17 mouse cellular contexts compared by ENCODE assay signal in genomic region chr9:50479476-50479875, GRCm38 (mm10). TPM values are rescaled to one million over a fixed set of nuclear protein-coding genes. Genes with fewer than 3 reads are reported as not detected.
DNase-seq lines count a peak whose midpoint lies in the region; ATAC-seq and TF ChIP-seq lines count a peak whose summit lies in the region.
"Had no signal": no experiment of that assay in that cellular context is flagged by ENCODE, and none has a peak within 500 bp of the region (broad histone marks: within the 10 kb centered on the region; RNA-seq: fewer than 3 reads in every experiment).

No protein-coding gene starts in this region.

- no peak for TF ChIP-seq POLR2A in bone marrow, adult 2 months (IDR thresholded peaks at IDR 0.05; ENCODE audit: borderline replicate concordance, control insufficient read depth, low read depth, low read length)

- no peak for TF ChIP-seq EP300 in liver, postnatal 0 days (IDR thresholded peaks at IDR 0.05; ENCODE audit: low read depth)

- ATAC-seq in heart, embryonic 15.5 days (replicated peaks; ENCODE audit: insufficient number of reproducible peaks, insufficient read depth, low FRiP score, low read depth) = no peak
- ATAC-seq in liver, postnatal 0 days = no peak
- no peak for ATAC-seq in cerebellum, adult (ENCODE audit: insufficient number of reproducible peaks, low FRiP score, low TSS enrichment)
- ATAC-seq: hindbrain, postnatal 0 days; midbrain, embryonic 13.5 days had no signal

- H3K36me3 ChIP-seq in heart, embryonic 15.5 days = no peaks in the 10 kb centered on the region
- no peaks in the 10 kb centered on the region for H3K36me3 ChIP-seq in liver, postnatal 0 days (replicated peaks; ENCODE audit: insufficient read depth, low read length)
- H3K36me3 ChIP-seq: limb, embryonic 15.5 days; midbrain, embryonic 13.5 days had no signal

- intact Hi-C loops in heart, postnatal 10 days (cut with DNase I) = no loop called here

- 32% methylated on average over 8 of the region's 8 CpGs for WGBS in heart, embryonic 15.5 days
- 17% methylated on average over 8 of the region's 8 CpGs for WGBS in bone marrow, adult 2 months
- WGBS in liver, postnatal 0 days (ENCODE audit: insufficient replicate concordance) = 26% methylated on average over 8 of the region's 8 CpGs

- H3K4me3 ChIP-seq in heart, embryonic 15.5 days = no peak overlapping the region
- H3K4me3 ChIP-seq in bone marrow, adult 2 months (replicated peaks; ENCODE audit: control insufficient read depth, low read depth, low read length) = peak overlapping the region; percentile 22
- no peak overlapping the region; the same call in 1 of the 2 replicates for H3K4me3 ChIP-seq in liver, postnatal 0 days (ENCODE audit: low read depth, low read length)
- H3K4me3 ChIP-seq: limb, embryonic 15.5 days; midbrain, embryonic 13.5 days had no signal

- no peak overlapping the region for H3K27ac ChIP-seq in heart, embryonic 15.5 days
- peak overlapping the region; percentile 81 for H3K27ac ChIP-seq in bone marrow, adult 2 months (ENCODE audit: control insufficient read depth, insufficient read depth, low read depth, low read length, poor library complexity)
- H3K27ac ChIP-seq in liver, postnatal 0 days (ENCODE audit: low read depth) = peak overlapping the region; percentile 58
- H3K27ac ChIP-seq: hindbrain, postnatal 0 days; limb, embryonic 15.5 days; midbrain, embryonic 13.5 days had no signal

- peaks cover 5% of the 10 kb centered on the region; the same call in 1 of the 2 replicates for H3K4me1 ChIP-seq in heart, embryonic 15.5 days (replicated peaks)
- peaks cover 6% of the 10 kb centered on the region for H3K4me1 ChIP-seq in bone marrow, adult 2 months (ENCODE audit: control insufficient read depth, insufficient read depth, low read length)
- H3K4me1 ChIP-seq in liver, postnatal 0 days (ENCODE audit: insufficient read depth) = 0 out of 2 replicates have a peak, but pooled peaks cover 3% of the 10 kb centered on the region

- H3K9me3 ChIP-seq in heart, embryonic 15.5 days (replicated peaks) = no peaks in the 10 kb centered on the region
- no peaks in the 10 kb centered on the region for H3K9me3 ChIP-seq in liver, postnatal 0 days (ENCODE audit: low read length)
- H3K9me3 ChIP-seq: limb, embryonic 15.5 days; midbrain, embryonic 13.5 days had no signal

- no peak for DNase-seq in heart, postnatal 10 days
- DNase-seq in forelimb bud, embryonic 11.5 days (ENCODE audit: low read depth, low spot score) = peak; percentile 18
- no peak for DNase-seq in liver, postnatal 0 days
- DNase-seq in frontal cortex, adult 2 months (ENCODE audit: extremely low spot score in 1 of 2, low spot score in 1 of 2) = no peak
- DNase-seq: adrenal gland, postnatal 36 days; cerebellum, adult 9-11 months; heart, postnatal 36 days; kidney, adult 2 months; right cerebral cortex, postnatal 4 days had no signal

- peak overlapping the region; percentile 11; the same call in 1 of the 2 replicates for H3K4me2 ChIP-seq in heart, embryonic 15.5 days
- H3K4me2 ChIP-seq in liver, postnatal 0 days (ENCODE audit: low read depth, low read length) = peak overlapping the region; percentile 24; the same call in 1 of the 2 replicates
- H3K4me2 ChIP-seq: limb, embryonic 15.5 days; midbrain, embryonic 13.5 days had no signal

- 0 out of 2 replicates have a peak, but pooled peaks cover 3% of the 10 kb centered on the region for H3K27me3 ChIP-seq in heart, embryonic 15.5 days
- no peaks in the 10 kb centered on the region for H3K27me3 ChIP-seq in liver, postnatal 0 days (ENCODE audit: insufficient read depth, low read length)

- no peak overlapping the region for H3K9ac ChIP-seq in heart, embryonic 15.5 days
- no peak overlapping the region for H3K9ac ChIP-seq in liver, postnatal 0 days (replicated peaks)
- H3K9ac ChIP-seq: limb, embryonic 15.5 days; midbrain, embryonic 13.5 days had no signal

- TF ChIP-seq CTCF in bone marrow, adult 2 months (IDR thresholded peaks at IDR 0.05; ENCODE audit: control insufficient read depth, insufficient read depth, low read length) = no peak
- no peak for TF ChIP-seq CTCF in liver, postnatal 0 days (IDR thresholded peaks at IDR 0.05; ENCODE audit: low read depth)

RNA-seq across cellular contexts. Expression of gene Plet1, which starts 14.8 kb away (rescaled TPM):
- polyA plus RNA-seq in heart, embryonic 15.5 days (2015; fragmentation: Nextera tagmentation; extraction: Ambion mirVana) = 0.45 and 1.4 TPM in 2 replicates
- 1 to 10 TPM; 1.2 to 2.6 TPM for total RNA-seq in heart, postnatal 10 days (2021)
- polyA plus RNA-seq in bone marrow, adult 2 months (2011; ENCODE audit: insufficient read depth, insufficient read length, low replicate concordance, missing spikeins) = 1.5 TPM in 1 of 2 replicates, not detected in the other
- polyA plus RNA-seq in liver, postnatal 0 days (2015; fragmentation: Nextera tagmentation; extraction: Ambion mirVana) = 0.71 and 1.0 TPM in 2 replicates
- 0.58 and 0.90 TPM in 2 replicates for polyA plus RNA-seq in frontal cortex, adult 2 months (2012; rRNA removed)
- total RNA-seq: adrenal gland, postnatal 36 days; gastrocnemius, postnatal 25 days; left cerebral cortex, postnatal 14 days had no signal

RNA-seq across cellular contexts. Expression of gene Pts, which starts 49.0 kb away (rescaled TPM):
- polyA plus RNA-seq in heart, embryonic 15.5 days (2015; fragmentation: Nextera tagmentation; extraction: Ambion mirVana) = 82.3 and 83.6 TPM in 2 replicates
- total RNA-seq in heart, postnatal 10 days (2021) = 10 to 100 TPM; 31.7 to 36.8 TPM
- 14.5 and 35.7 TPM in 2 replicates for polyA plus RNA-seq in bone marrow, adult 2 months (2011; ENCODE audit: insufficient read depth, insufficient read length, low replicate concordance, missing spikeins)
- polyA plus RNA-seq in liver, postnatal 0 days (2015; fragmentation: Nextera tagmentation; extraction: Ambion mirVana) = 44.6 and 48.9 TPM in 2 replicates
- 73.9 and 76.7 TPM in 2 replicates for polyA plus RNA-seq in frontal cortex, adult 2 months (2012; rRNA removed)
